Mouse (Mus musculus): Measurements from ENCODE around the gene Gm17079. TPM values are rescaled to one million over a fixed set of nuclear protein-coding genes. Genes with fewer than 3 reads are reported as not detected.

Gene Gm17079
- total RNA-seq (2023): not detected

DNA sequence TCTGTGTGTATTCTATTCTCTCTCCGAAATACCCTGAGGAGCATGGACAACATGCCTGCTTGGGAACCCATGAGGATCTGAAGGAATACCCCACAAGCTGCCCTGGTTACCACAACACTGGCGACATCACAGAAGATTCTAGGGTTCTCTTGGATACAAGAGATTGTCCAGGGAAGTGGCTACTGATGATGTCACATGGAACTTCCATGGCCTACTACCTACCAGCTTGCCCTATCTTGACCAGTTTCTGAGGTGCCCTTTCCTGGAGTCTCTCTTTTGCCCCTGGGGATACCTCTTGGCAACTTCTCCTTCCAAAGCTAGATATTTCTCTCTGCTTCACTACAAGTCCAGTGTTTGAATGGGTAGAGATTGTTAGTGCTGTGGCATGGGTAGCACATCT is at the start of gene Gm17079:
TSS of gene Gm17079 (minus strand) at position 101 of the 400 bp plus-strand sequence.

GRCm38 (mm10) chr14:51717083-51717482 is 21.8 kb upstream of the Gm17079 start, which contains the start of gene Gm5800:
Gene Gm5800 (minus strand): TSS chr14:51717183.

Other genes with a start within 250 kb of the Gm17079 start
- gene Vmn2r89, start 243.6 kb downstream of the Gm17079 start, total RNA-seq (2023): not detected
- not detected for gene Gm5622, start 142.7 kb downstream of the Gm17079 start, total RNA-seq (2023)
- gene Gm17175, start 121.4 kb downstream of the Gm17079 start, total RNA-seq (2023): not detected
- gene Gm17174, start 103.3 kb downstream of the Gm17079 start, total RNA-seq (2023): not detected
- gene Gm17078, start 84.2 kb downstream of the Gm17079 start, total RNA-seq (2023): not detected
- not detected for gene Gm4181, start 59.8 kb downstream of the Gm17079 start, total RNA-seq (2023)
- not detected for gene Gm5800, start 21.7 kb upstream of the Gm17079 start, total RNA-seq (2023)
- gene Ang4, start 78.1 kb upstream of the Gm17079 start, total RNA-seq (2023): not detected
- not detected for gene AY358078, start 104.6 kb upstream of the Gm17079 start, total RNA-seq (2023)
- gene Ear6, start 158.2 kb upstream of the Gm17079 start, total RNA-seq (2023): not detected
- 10 to 100 TPM; 54.9 to 75.6 TPM for gene Mettl17, start 189.4 kb upstream of the Gm17079 start, total RNA-seq (2023)
- 1 to 10 TPM in 1 of 2 experiments, under 1 TPM in 1; 0.92 to 1.5 TPM for gene Slc39a2, start 197.4 kb upstream of the Gm17079 start, total RNA-seq (2023)
- gene Ndrg2, start 218.7 kb upstream of the Gm17079 start, total RNA-seq (2023): not detected
- not detected for gene Tppp2, start 223.0 kb upstream of the Gm17079 start, total RNA-seq (2023)
- not detected for gene Rnase13, start 227.3 kb upstream of the Gm17079 start, total RNA-seq (2023)

Measured in B cell, adult 67 days (primary cell).